Mouse (Mus musculus) heart, postnatal 0 days (tissue): ENCODE measurements at regions not wholly inside any gene's neighbourhood (a gene's known extent, or its start where the extent isn't known, plus 50 kb on each side); places are given as distances from the start of the nearest gene placed in this dataset.

ENCODE experiments used
- CTCF ChIP-seq: IDR thresholded peaks from 2 replicates; pipeline ENCODE4 v1.5.1; 2016; ENCODE audit warnings: antibody characterized with exemption, control low read depth, low read depth
- EP300 ChIP-seq: IDR thresholded peaks from 2 replicates; pipeline ENCODE4 v1.6.1; 2016; ENCODE audit warnings: antibody characterized with exemption, low read depth

GRCm38 (mm10) chr4:67885204-67885603 is 1057.8 kb downstream of the Tlr4 start:
- TF ChIP-seq EP300 (no peak), CTCF (no peak)
